Mouse (Mus musculus) limb, embryonic 12.5 days (tissue): ENCODE results near the gene Scaf8. TPM values are rescaled to one million over a fixed set of nuclear protein-coding genes. Genes with fewer than 3 reads are reported as not detected.
"Not testable (repeated sequence)": the region's sequence is repeated elsewhere in the genome, so short reads cannot be mapped to it uniquely, and the experiment has no call there.

ENCODE experiments used
- ATAC-seq: fragments of 200-750 bp; cut with Nextera tagmentation; 2 replicates; pipeline ENCODE4 v1.8.0; 2017; ENCODE audit warnings: low read depth, moderate TSS enrichment; ENCODE audit not compliant: insufficient number of reproducible peaks, insufficient read depth, low FRiP score, low TSS enrichment
- H3K27ac ChIP-seq: fragments of 300-500 bp; sonication (generic); 2 replicates; pipeline ENCODE4 v1.5.1; 2016; ENCODE audit warnings: mild to moderate bottlenecking, moderate library complexity
- H3K27me3 ChIP-seq: fragments of 300-500 bp; sonication (generic); 2 replicates; pipeline ENCODE4 v1.6.1; 2016; ENCODE audit warnings: mild to moderate bottlenecking, moderate library complexity
- H3K36me3 ChIP-seq: fragments of 300-500 bp; sonication (generic); 2 replicates; pipeline ENCODE4 v1.6.1; 2016; ENCODE audit warnings: mild to moderate bottlenecking, moderate library complexity
- H3K4me1 ChIP-seq: fragments of 300-500 bp; sonication (generic); replicated peaks from 2 replicates; pipeline ENCODE4 v1.6.1; 2016
- H3K4me2 ChIP-seq: fragments of 300-500 bp; sonication (generic); 2 replicates; pipeline ENCODE4 v1.6.1; 2016; ENCODE audit warnings: mild to moderate bottlenecking, moderate library complexity
- H3K4me3 ChIP-seq: fragments of 300-500 bp; sonication (generic); replicated peaks from 2 replicates; pipeline ENCODE4 v1.5.1; 2016; ENCODE audit warnings: mild to moderate bottlenecking
- H3K9ac ChIP-seq: fragments of 300-500 bp; sonication (generic); replicated peaks from 2 replicates; pipeline ENCODE4 v1.6.1; 2016; ENCODE audit warnings: mild to moderate bottlenecking, moderate library complexity
- H3K9me3 ChIP-seq: fragments of 300-500 bp; sonication (generic); 2 replicates; pipeline ENCODE4 v1.6.1; 2016; ENCODE audit warnings: mild to moderate bottlenecking, moderate library complexity
- WGBS: fragments of 180-500 bp; shearing (Covaris S2); methylation state at CpG from one replicate; pipeline ENCODE4 v1.1.7; 2016; 5-methylcytosine and 5-hydroxymethylcytosine counted together
- polyA plus RNA-seq: library from polyadenylated mRNA; unstranded; fragments of >200 nt; fragmentation: Nextera tagmentation; extraction: Ambion mirVana; gene quantifications from 2 replicates; pipeline ENCODE4 v1.2.1, GENCODE M21; 2016

The Scaf8 gene
- 28.8 and 29.6 TPM in 2 replicates for polyA plus RNA-seq

- peak within 1 kb of the TSS; percentile 98 for H3K9ac ChIP-seq
- H3K4me1 ChIP-seq = peaks cover 6% of the 10 kb centered on the region
- peak within 1 kb of the TSS; percentile 98 for H3K4me3 ChIP-seq
- peak; percentile 97 for ATAC-seq
- H3K27ac ChIP-seq = peak within 1 kb of the TSS; percentile 99
- no peaks in the 10 kb centered on the region for H3K9me3 ChIP-seq
- peaks cover 6% of the 10 kb centered on the region for H3K36me3 ChIP-seq
- WGBS = under 1% methylated on average over 56 of the region's 91 CpGs
- no peaks in the 10 kb centered on the region for H3K27me3 ChIP-seq
- H3K4me2 ChIP-seq = peak within 1 kb of the TSS; percentile 73
Observed at GRCm38 (mm10) chr17:3114720-3115379, at the start of gene Scaf8. TSS of gene Scaf8 (plus strand) at chr17:3114972.

- Histone ChIP-seq H3K9ac (no peak overlapping the region), H3K4me3 (no peak overlapping the region), H3K36me3 (peaks cover 67% of the 10 kb centered on the region), H3K9me3 (peaks cover 21% of the 10 kb centered on the region), H3K27me3 (no peaks in the 10 kb centered on the region), H3K27ac (no peak overlapping the region), H3K4me2 (no peak overlapping the region), H3K4me1 (no peaks in the 10 kb centered on the region)
- 95% methylated on average over 9 of the region's 9 CpGs for WGBS
- no peak for ATAC-seq
Observed at GRCm38 (mm10) chr17:3075166-3075872, 39.5 kb upstream of the Scaf8 start.

- Histone ChIP-seq H3K9ac (no peak overlapping the region), H3K27me3 (no peaks in the 10 kb centered on the region), H3K4me2 (no peak overlapping the region), H3K27ac (no peak overlapping the region), H3K4me3 (no peak overlapping the region), H3K36me3 (peaks cover 62% of the 10 kb centered on the region), H3K9me3 (peaks cover 16% of the 10 kb centered on the region), H3K4me1 (no peaks in the 10 kb centered on the region)
- 91% methylated on average over 4 of the region's 4 CpGs for WGBS
- no peak for ATAC-seq
Observed at GRCm38 (mm10) chr17:3075873-3076245, 38.9 kb upstream of the Scaf8 start.

GRCm38 (mm10) chr17:3077936-3078335, 36.8 kb upstream of the Scaf8 start:
- not testable (repeated sequence) for H3K27me3 ChIP-seq, ATAC-seq, H3K4me2 ChIP-seq, H3K4me3 ChIP-seq, H3K4me1 ChIP-seq, H3K27ac ChIP-seq, H3K9ac ChIP-seq
- 93% methylated on average over 9 of the region's 9 CpGs for WGBS
- H3K9me3 ChIP-seq = peaks cover 12% of the 10 kb centered on the region
- peaks cover 41% of the 10 kb centered on the region for H3K36me3 ChIP-seq

DNA sequence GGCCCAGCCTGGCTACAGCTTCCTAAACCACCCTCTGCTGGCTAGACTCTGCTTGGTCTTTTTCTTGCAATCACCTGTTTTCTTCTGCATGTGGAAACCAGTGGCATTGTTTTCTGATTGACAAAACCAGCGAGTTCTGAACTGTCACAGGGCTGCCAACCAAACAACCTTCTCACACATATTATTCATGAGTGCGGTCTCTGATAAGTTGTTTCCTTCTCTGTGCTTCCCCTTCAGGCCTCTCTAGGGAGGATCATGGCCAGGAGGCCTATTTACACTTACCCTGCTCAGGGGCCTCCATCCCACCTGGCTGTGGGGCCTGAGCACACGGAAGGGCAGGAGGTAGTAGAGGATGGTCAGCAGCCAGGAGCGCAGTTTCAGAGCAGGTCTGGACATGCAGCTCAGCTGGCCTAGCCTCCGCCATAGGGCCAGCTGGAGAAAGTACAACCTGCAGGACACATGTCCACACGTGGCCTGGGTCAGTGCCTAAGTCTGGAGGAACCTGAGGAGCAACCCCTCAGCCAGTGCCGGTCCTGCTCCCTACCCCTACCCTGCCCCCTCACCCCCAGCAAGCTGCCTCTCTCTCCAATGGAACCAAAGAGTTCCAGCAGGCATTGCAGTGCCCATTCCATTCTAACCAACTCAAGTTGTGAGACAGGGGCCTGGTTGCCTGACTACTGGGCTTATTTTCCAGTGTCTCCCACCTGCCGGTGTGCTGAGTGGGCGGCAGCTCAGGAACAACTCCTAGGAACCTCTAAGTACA, 34.0 kb upstream of the Scaf8 start:
- not testable (repeated sequence) for H3K27me3 ChIP-seq, H3K9ac ChIP-seq, H3K4me2 ChIP-seq, H3K27ac ChIP-seq, H3K4me1 ChIP-seq, ATAC-seq, H3K4me3 ChIP-seq, H3K9me3 ChIP-seq
- 87% methylated on average over 7 of the region's 9 CpGs for WGBS
- H3K36me3 ChIP-seq = peaks cover 13% of the 10 kb centered on the region

- H3K4me3 ChIP-seq, H3K9ac ChIP-seq, H3K9me3 ChIP-seq, H3K27me3 ChIP-seq, H3K27ac ChIP-seq, H3K36me3 ChIP-seq, H3K4me2 ChIP-seq, H3K4me1 ChIP-seq: not testable (repeated sequence)
- 80% methylated on average over 3 of the region's 3 CpGs for WGBS
- ATAC-seq = peak; percentile 49
Observed at GRCm38 (mm10) chr17:3081512-3082100, 33.2 kb upstream of the Scaf8 start.

DNA sequence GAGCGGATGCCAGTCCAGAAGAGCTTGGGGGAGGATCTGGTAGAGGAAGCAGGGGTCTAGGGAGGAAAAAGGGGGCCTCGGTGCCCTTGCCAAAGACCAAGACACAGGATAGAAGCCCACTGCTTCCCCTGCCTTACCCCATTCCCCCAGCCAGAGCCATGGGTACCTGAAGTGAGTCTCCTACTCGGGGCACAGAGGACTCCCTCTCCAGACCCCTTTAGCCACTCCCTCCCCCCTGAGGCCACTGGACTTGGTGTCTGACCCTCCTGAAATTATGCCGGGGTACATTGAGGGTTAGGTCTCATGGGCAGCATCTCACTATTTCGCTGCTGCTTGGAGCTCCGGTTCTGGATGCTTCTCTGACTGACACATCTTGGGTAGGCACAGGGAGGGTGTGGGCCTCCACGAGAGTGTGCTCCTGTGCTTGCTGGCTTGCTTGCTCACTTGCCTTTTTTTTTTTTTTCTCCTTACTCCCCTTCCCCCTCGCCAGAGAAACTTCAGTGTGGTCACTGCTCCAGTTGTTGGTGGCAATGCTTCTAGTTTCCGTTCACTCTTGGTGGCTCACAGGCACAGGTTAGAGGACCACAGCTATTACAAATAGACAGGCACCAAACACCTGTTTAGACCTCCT, 32.5 kb upstream of the Scaf8 start:
- ATAC-seq = peak; percentile 76
- not testable (repeated sequence) for H3K9me3 ChIP-seq, H3K9ac ChIP-seq, H3K4me2 ChIP-seq, H3K4me1 ChIP-seq, H3K27ac ChIP-seq, H3K27me3 ChIP-seq, H3K36me3 ChIP-seq, H3K4me3 ChIP-seq
- WGBS = 80% methylated on average over 7 of the region's 9 CpGs

DNA sequence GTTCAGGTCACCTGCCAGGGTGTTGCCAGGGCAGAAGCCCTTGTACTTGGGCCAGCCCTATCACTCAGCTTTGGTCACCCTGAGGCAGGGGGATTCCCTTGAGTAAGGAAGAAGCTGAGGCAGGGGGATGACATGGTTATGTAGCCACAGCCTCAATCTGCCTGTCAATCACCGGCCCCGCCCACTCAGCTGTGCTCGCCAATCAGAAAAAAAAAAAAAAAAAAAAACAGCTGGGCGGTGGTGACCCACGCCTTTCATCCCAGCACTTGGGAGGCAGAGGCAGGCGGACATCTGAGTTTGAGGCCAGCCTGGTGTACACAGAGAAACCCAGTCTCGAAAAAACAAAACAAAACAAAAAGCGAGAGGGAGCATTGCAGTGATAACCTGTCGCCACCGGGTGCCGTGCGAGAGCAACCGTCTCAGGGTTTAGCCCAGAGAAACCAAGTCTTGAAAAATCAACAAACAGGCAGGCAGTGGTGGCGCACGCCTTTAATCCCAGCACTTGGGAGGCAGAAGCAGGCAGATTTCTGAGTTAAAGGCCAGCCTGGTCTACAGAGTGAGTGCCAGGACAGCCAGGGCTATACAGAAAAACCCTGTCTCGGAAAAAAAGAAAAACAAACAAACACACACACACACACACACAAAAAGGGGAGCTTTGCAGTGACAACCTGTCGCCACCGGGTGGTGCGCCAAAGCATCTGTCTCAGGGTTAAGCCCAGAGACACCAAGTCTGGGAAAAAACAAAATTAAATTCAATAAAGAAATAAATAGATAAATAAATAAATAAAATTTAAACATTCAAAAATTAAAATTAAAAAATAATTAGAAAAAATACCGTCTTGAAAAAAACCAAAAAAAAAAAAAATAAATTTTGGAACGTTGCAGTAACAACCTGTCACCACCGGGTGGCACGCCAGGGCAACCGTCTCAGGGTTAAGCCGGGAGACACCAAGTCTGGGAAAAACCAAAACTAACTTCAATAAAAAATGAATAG, 31.7 kb upstream of the Scaf8 start:
- not testable (repeated sequence) for H3K9ac ChIP-seq, H3K9me3 ChIP-seq, ATAC-seq, H3K36me3 ChIP-seq, H3K4me1 ChIP-seq, H3K27me3 ChIP-seq, H3K27ac ChIP-seq
- Histone ChIP-seq H3K4me3 (peak overlapping the region; percentile 51), H3K4me2 (peak overlapping the region; percentile 45)
- 6% methylated on average over 25 of the region's 25 CpGs for WGBS

DNA sequence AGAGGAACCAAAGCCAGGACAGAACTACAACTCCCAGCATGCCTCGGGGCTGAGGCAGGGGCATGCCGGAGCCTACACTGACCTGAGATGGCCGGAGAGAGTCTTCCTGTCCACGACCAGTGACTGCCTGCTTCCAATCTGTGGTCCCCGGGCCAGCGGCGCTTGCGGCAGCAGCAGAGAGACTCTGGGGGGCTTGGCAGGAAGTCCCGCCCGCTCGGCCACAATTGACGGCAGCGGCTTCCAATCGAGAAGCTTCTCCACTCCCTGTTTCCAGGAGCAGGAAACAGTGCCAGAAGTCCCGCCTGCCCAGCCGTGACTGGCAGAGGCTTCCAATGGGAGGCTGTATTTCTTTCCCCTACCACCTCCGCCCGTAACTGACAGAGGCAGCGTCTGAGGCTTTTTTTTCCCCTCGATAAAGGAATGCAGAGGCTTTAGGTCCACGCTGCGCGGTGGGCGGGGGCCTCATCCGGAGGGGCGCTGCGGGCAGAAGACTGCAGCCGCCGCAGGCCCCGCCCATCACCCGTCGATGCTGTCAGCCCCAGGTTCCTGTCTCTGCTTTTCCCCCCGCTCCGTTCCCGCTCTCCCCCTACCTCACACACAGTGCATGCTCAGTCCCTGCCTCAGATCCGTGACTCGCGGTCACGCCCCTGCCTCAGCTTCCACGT, 30.8 kb upstream of the Scaf8 start:
- peak overlapping the region; percentile 51 for H3K4me3 ChIP-seq
- peak overlapping the region; percentile 89 for H3K27ac ChIP-seq
- H3K4me1 ChIP-seq = no peaks in the 10 kb centered on the region; the same call in 1 of the 2 replicates
- H3K9me3 ChIP-seq = peaks cover 3% of the 10 kb centered on the region; the same call in 1 of the 2 replicates
- H3K36me3 ChIP-seq = no peaks in the 10 kb centered on the region
- H3K4me2 ChIP-seq = peak overlapping the region; percentile 64
- H3K9ac ChIP-seq = peak overlapping the region; percentile 48; the same call in 1 of the 2 replicates
- no peaks in the 10 kb centered on the region for H3K27me3 ChIP-seq
- WGBS = under 1% methylated on average over 40 of the region's 40 CpGs
- peak; percentile 79 for ATAC-seq
